Mouse (Mus musculus) lung, embryonic 15.5 days (tissue): ENCODE data around the gene Purb. TPM values are rescaled to one million over a fixed set of nuclear protein-coding genes. Genes with fewer than 3 reads are reported as not detected.

Source experiments
- ATAC-seq: fragments of 200-750 bp; cut with Nextera tagmentation; 2 replicates; pipeline ENCODE4 v1.8.0; 2017; ENCODE audit warnings: moderate number of reproducible peaks, borderline replicate concordance; ENCODE audit not compliant: low FRiP score, low TSS enrichment; ENCODE audit errors: extremely low read depth
- H3K27ac ChIP-seq: fragments of 300-500 bp; sonication (generic); 2 replicates; pipeline ENCODE4 v1.5.1; 2015; ENCODE audit warnings: moderate library complexity, mild to moderate bottlenecking, inconsistent platforms
- H3K27me3 ChIP-seq: fragments of 300-500 bp; sonication (generic); 2 replicates; pipeline ENCODE4 v1.6.1; 2015; ENCODE audit warnings: inconsistent platforms
- H3K36me3 ChIP-seq: fragments of 300-500 bp; sonication (generic); 2 replicates; pipeline ENCODE4 v1.6.1; 2015; ENCODE audit warnings: inconsistent platforms
- H3K4me1 ChIP-seq: fragments of 300-500 bp; sonication (generic); 2 replicates; pipeline ENCODE4 v1.6.1; 2015; ENCODE audit warnings: inconsistent platforms
- H3K4me2 ChIP-seq: fragments of 300-500 bp; sonication (generic); 2 replicates; pipeline ENCODE4 v1.6.1; 2015; ENCODE audit warnings: inconsistent platforms, mild to moderate bottlenecking, moderate library complexity
- H3K4me3 ChIP-seq: fragments of 300-500 bp; sonication (generic); 2 replicates; pipeline ENCODE4 v1.5.1; 2015; ENCODE audit warnings: mild to moderate bottlenecking, inconsistent platforms
- H3K9ac ChIP-seq: fragments of 300-500 bp; sonication (generic); 2 replicates; pipeline ENCODE4 v1.6.1; 2015; ENCODE audit warnings: inconsistent platforms
- H3K9me3 ChIP-seq: fragments of 300-500 bp; sonication (generic); 2 replicates; pipeline ENCODE4 v1.6.1; 2016; ENCODE audit warnings: inconsistent platforms
- WGBS: fragments of 180-500 bp; shearing (Covaris S2); methylation state at CpG from one replicate; pipeline ENCODE4 v1.1.7; 2015; 5-methylcytosine and 5-hydroxymethylcytosine counted together
- polyA plus RNA-seq: library from polyadenylated mRNA; unstranded; fragments of >200 nt; fragmentation: Nextera tagmentation; extraction: Ambion mirVana; gene quantifications from 2 replicates; pipeline ENCODE4 v1.2.1, GENCODE M21; 2015

Gene Purb
- polyA plus RNA-seq, 1 experiment from 2014 or later: 28.1 TPM

GRCm38 (mm10) chr11:6504689-6505088 is 29.0 kb upstream of the Purb start:
- 65% methylated on average over 6 of the region's 6 CpGs for WGBS
- H3K4me2 ChIP-seq: no peak overlapping the region
- H3K36me3 ChIP-seq: no peaks in the 10 kb centered on the region
- peak overlapping the region; percentile 30; the same call in 1 of the 2 replicates for H3K27ac ChIP-seq
- no peak overlapping the region for H3K9ac ChIP-seq
- no peaks in the 10 kb centered on the region for H3K27me3 ChIP-seq
- ATAC-seq: no peak; the same call in 1 of the 2 replicates
- no peaks in the 10 kb centered on the region for H3K4me1 ChIP-seq
- H3K4me3 ChIP-seq: no peak overlapping the region
- no peaks in the 10 kb centered on the region for H3K9me3 ChIP-seq

GRCm38 (mm10) chr11:6504226-6504625 is 28.5 kb upstream of the Purb start:
- Histone ChIP-seq H3K4me3 (no peak overlapping the region), H3K4me2 (no peak overlapping the region), H3K9me3 (no peaks in the 10 kb centered on the region), H3K27ac (peak overlapping the region; percentile 30; the same call in 1 of the 2 replicates), H3K36me3 (no peaks in the 10 kb centered on the region), H3K27me3 (no peaks in the 10 kb centered on the region), H3K9ac (no peak overlapping the region), H3K4me1 (no peaks in the 10 kb centered on the region)
- WGBS: 65% methylated on average over 3 of the region's 3 CpGs
- ATAC-seq: no peak

GRCm38 (mm10) chr11:6502506-6502905 is 26.8 kb upstream of the Purb start:
- Histone ChIP-seq H3K4me1 (no peaks in the 10 kb centered on the region), H3K27ac (no peak overlapping the region), H3K4me3 (no peak overlapping the region), H3K36me3 (no peaks in the 10 kb centered on the region), H3K27me3 (no peaks in the 10 kb centered on the region), H3K9ac (no peak overlapping the region), H3K9me3 (no peaks in the 10 kb centered on the region), H3K4me2 (no peak overlapping the region)
- 91% methylated on average over 2 of the region's 2 CpGs for WGBS
- ATAC-seq: no peak

GRCm38 (mm10) chr11:6497311-6497948 is 21.7 kb upstream of the Purb start:
- no peaks in the 10 kb centered on the region for H3K36me3 ChIP-seq
- WGBS: 77% methylated on average over 12 of the region's 12 CpGs
- no peaks in the 10 kb centered on the region for H3K9me3 ChIP-seq
- no peak for ATAC-seq
- H3K4me3 ChIP-seq: no peak overlapping the region
- no peaks in the 10 kb centered on the region for H3K4me1 ChIP-seq
- H3K4me2 ChIP-seq: no peak overlapping the region
- H3K27me3 ChIP-seq: no peaks in the 10 kb centered on the region
- no peak overlapping the region for H3K9ac ChIP-seq
- no peak overlapping the region for H3K27ac ChIP-seq

- no peak for ATAC-seq
- Histone ChIP-seq H3K4me3 (no peak overlapping the region), H3K27ac (no peak overlapping the region), H3K36me3 (no peaks in the 10 kb centered on the region), H3K9me3 (no peaks in the 10 kb centered on the region), H3K4me1 (peaks cover 8% of the 10 kb centered on the region; the same call in 1 of the 2 replicates), H3K4me2 (no peak overlapping the region), H3K27me3 (no peaks in the 10 kb centered on the region), H3K9ac (no peak overlapping the region)
- 48% methylated on average over 6 of the region's 6 CpGs for WGBS
These were observed 14.2 kb upstream of the Purb start for GRCm38 (mm10) chr11:6489691-6490503.

- ATAC-seq: no peak
- H3K4me1 ChIP-seq: peaks cover 8% of the 10 kb centered on the region; the same call in 1 of the 2 replicates
- no peaks in the 10 kb centered on the region for H3K36me3 ChIP-seq
- 88% methylated on average over 7 of the region's 7 CpGs for WGBS
- no peaks in the 10 kb centered on the region for H3K9me3 ChIP-seq
- H3K4me2 ChIP-seq: no peak overlapping the region
- no peaks in the 10 kb centered on the region for H3K27me3 ChIP-seq
- H3K4me3 ChIP-seq: no peak overlapping the region
- H3K27ac ChIP-seq: no peak overlapping the region
- H3K9ac ChIP-seq: no peak overlapping the region
These were observed 13.5 kb upstream of the Purb start for GRCm38 (mm10) chr11:6489257-6489656.

- peaks cover 8% of the 10 kb centered on the region; the same call in 1 of the 2 replicates for H3K4me1 ChIP-seq
- no peaks in the 10 kb centered on the region for H3K36me3 ChIP-seq
- no peak for ATAC-seq
- H3K27me3 ChIP-seq: no peaks in the 10 kb centered on the region
- 94% methylated on average over 5 of the region's 5 CpGs for WGBS
- H3K27ac ChIP-seq: no peak overlapping the region
- no peak overlapping the region for H3K4me2 ChIP-seq
- H3K4me3 ChIP-seq: no peak overlapping the region
- H3K9me3 ChIP-seq: no peaks in the 10 kb centered on the region
- H3K9ac ChIP-seq: no peak overlapping the region
These were observed 12.4 kb upstream of the Purb start for GRCm38 (mm10) chr11:6488041-6488684.

- Histone ChIP-seq H3K9me3 (no peaks in the 10 kb centered on the region), H3K36me3 (no peaks in the 10 kb centered on the region), H3K4me3 (no peak overlapping the region), H3K27ac (no peak overlapping the region), H3K9ac (no peak overlapping the region), H3K4me2 (no peak overlapping the region), H3K4me1 (peaks cover 8% of the 10 kb centered on the region; the same call in 1 of the 2 replicates), H3K27me3 (no peaks in the 10 kb centered on the region)
- WGBS: 27% methylated on average over 7 of the region's 7 CpGs
- ATAC-seq: peak; percentile 55; the same call in 1 of the 2 replicates
These were observed 11.8 kb upstream of the Purb start for GRCm38 (mm10) chr11:6487496-6487895.

- H3K9me3 ChIP-seq: no peaks in the 10 kb centered on the region
- H3K27ac ChIP-seq: no peak overlapping the region
- H3K4me1 ChIP-seq: peaks cover 8% of the 10 kb centered on the region; the same call in 1 of the 2 replicates
- no peak overlapping the region for H3K4me2 ChIP-seq
- H3K4me3 ChIP-seq: no peak overlapping the region
- ATAC-seq: no peak
- no peak overlapping the region for H3K9ac ChIP-seq
- WGBS: 58% methylated on average over 6 of the region's 6 CpGs
- H3K36me3 ChIP-seq: no peaks in the 10 kb centered on the region
- H3K27me3 ChIP-seq: no peaks in the 10 kb centered on the region
These were observed 11.2 kb upstream of the Purb start for GRCm38 (mm10) chr11:6486916-6487315.

- no peak overlapping the region for H3K9ac ChIP-seq
- WGBS: 49% methylated on average over 3 of the region's 3 CpGs
- H3K4me3 ChIP-seq: no peak overlapping the region
- no peaks in the 10 kb centered on the region for H3K27me3 ChIP-seq
- H3K9me3 ChIP-seq: no peaks in the 10 kb centered on the region
- H3K36me3 ChIP-seq: no peaks in the 10 kb centered on the region
- H3K4me2 ChIP-seq: no peak overlapping the region
- ATAC-seq: no peak
- 0 out of 2 replicates have a peak overlapping the region, but pooled peaks have one; percentile 8 for H3K27ac ChIP-seq
- H3K4me1 ChIP-seq: peaks cover 8% of the 10 kb centered on the region; the same call in 1 of the 2 replicates
These were observed 8.7 kb upstream of the Purb start for GRCm38 (mm10) chr11:6484244-6484959.

- no peaks in the 10 kb centered on the region for H3K9me3 ChIP-seq
These were observed 7.4 kb upstream of the Purb start for GRCm38 (mm10) chr11:6483103-6483502.

More at GRCm38 (mm10) chr11:6483103-6483502, 7.4 kb upstream of the Purb start:
- H3K27ac ChIP-seq: no peak overlapping the region
- ATAC-seq: no peak
- no peaks in the 10 kb centered on the region for H3K27me3 ChIP-seq
- no peaks in the 10 kb centered on the region for H3K36me3 ChIP-seq
- no peak overlapping the region for H3K4me2 ChIP-seq
- no peak overlapping the region for H3K4me3 ChIP-seq
- WGBS: 78% methylated on average over 2 of the region's 2 CpGs
- H3K9ac ChIP-seq: no peak overlapping the region
- peaks cover 8% of the 10 kb centered on the region; the same call in 1 of the 2 replicates for H3K4me1 ChIP-seq
